ENCODE assay signal across 8 mouse cellular contexts in genomic region chr6:113000666-113001287, GRCm38 (mm10). TPM values are rescaled to one million over a fixed set of nuclear protein-coding genes. Genes with fewer than 3 reads are reported as not detected.
DNase-seq lines count a peak whose midpoint lies in the region; ATAC-seq lines count a peak whose summit lies in the region.

No protein-coding gene starts in this region.

- H3K9ac ChIP-seq in heart, embryonic 15.5 days: peak overlapping the region; percentile 2; the same call in 1 of the 2 replicates
- no peak overlapping the region for H3K9ac ChIP-seq in liver, embryonic 12.5 days
- H3K9ac ChIP-seq in stomach, embryonic 15.5 days: no peak overlapping the region

- H3K36me3 ChIP-seq in forebrain, embryonic 10.5 days (replicated peaks): no peaks in the 10 kb centered on the region
- no peaks in the 10 kb centered on the region for H3K36me3 ChIP-seq in heart, embryonic 15.5 days
- H3K36me3 ChIP-seq in liver, embryonic 12.5 days: no peaks in the 10 kb centered on the region
- H3K36me3 ChIP-seq in stomach, embryonic 15.5 days: no peaks in the 10 kb centered on the region

- no peaks in the 10 kb centered on the region for H3K9me3 ChIP-seq in forebrain, embryonic 10.5 days
- H3K9me3 ChIP-seq in heart, embryonic 15.5 days (replicated peaks): no peaks in the 10 kb centered on the region
- no peaks in the 10 kb centered on the region for H3K9me3 ChIP-seq in liver, embryonic 12.5 days (replicated peaks)
- H3K9me3 ChIP-seq in stomach, embryonic 15.5 days: no peaks in the 10 kb centered on the region

- peak overlapping the region; percentile 47 for H3K4me2 ChIP-seq in heart, embryonic 15.5 days
- peak overlapping the region; percentile 14; the same call in 1 of the 2 replicates for H3K4me2 ChIP-seq in liver, embryonic 12.5 days
- H3K4me2 ChIP-seq in stomach, embryonic 15.5 days: peak overlapping the region; percentile 40; the same call in 1 of the 2 replicates

- peak; percentile 84 for ATAC-seq in CD4-positive, CD25-positive, alpha-beta regulatory T cell, adult 4 months
- peak; percentile 75 for ATAC-seq in heart, embryonic 15.5 days (replicated peaks; ENCODE audit: insufficient number of reproducible peaks, insufficient read depth, low FRiP score, low read depth)
- peak; percentile 59 for ATAC-seq in liver, embryonic 12.5 days
- ATAC-seq in stomach, embryonic 15.5 days (ENCODE audit: insufficient read depth, low FRiP score, low read depth): peak; percentile 69; the same call in 1 of the 2 replicates

- WGBS in forebrain, embryonic 10.5 days: 41% methylated on average over 11 of the region's 11 CpGs
- 33% methylated on average over 11 of the region's 11 CpGs for WGBS in heart, embryonic 15.5 days
- 26% methylated on average over 11 of the region's 11 CpGs for WGBS in liver, embryonic 12.5 days (ENCODE audit: insufficient replicate concordance)
- 26% methylated on average over 11 of the region's 11 CpGs for WGBS in stomach, embryonic 15.5 days

- H3K4me1 ChIP-seq in forebrain, embryonic 10.5 days: peaks cover 10% of the 10 kb centered on the region
- 0 out of 2 replicates have a peak, but pooled peaks cover 3% of the 10 kb centered on the region for H3K4me1 ChIP-seq in heart, embryonic 15.5 days (replicated peaks)
- no peaks in the 10 kb centered on the region for H3K4me1 ChIP-seq in liver, embryonic 12.5 days
- peaks cover 3% of the 10 kb centered on the region; the same call in 1 of the 2 replicates for H3K4me1 ChIP-seq in stomach, embryonic 15.5 days

- H3K4me3 ChIP-seq in forebrain, embryonic 10.5 days: no peak overlapping the region
- H3K4me3 ChIP-seq in heart, embryonic 15.5 days: no peak overlapping the region
- no peak overlapping the region for H3K4me3 ChIP-seq in liver, embryonic 12.5 days
- H3K4me3 ChIP-seq in stomach, embryonic 15.5 days (replicated peaks): no peak overlapping the region

- H3K27ac ChIP-seq in forebrain, embryonic 10.5 days: peak overlapping the region; percentile 77
- no peak overlapping the region for H3K27ac ChIP-seq in heart, embryonic 15.5 days
- H3K27ac ChIP-seq in liver, embryonic 12.5 days: no peak overlapping the region
- no peak overlapping the region for H3K27ac ChIP-seq in stomach, embryonic 15.5 days

- peak; percentile 24 for DNase-seq in c-Kit-negative CD71-positive TER-119-positive erythroid progenitor cells, embryonic 14.5 days (ENCODE audit: low read depth, low spot score)
- DNase-seq in forebrain, embryonic 10.5 days (ENCODE audit: extremely low spot score, low spot score): peak; percentile 84
- DNase-seq in kidney, postnatal 14 days: peak; percentile 90
- peak; percentile 62 to 70 for DNase-seq in natural killer cell, adult 2 months (ENCODE audit: low spot score in 2 of 2)

- no peaks in the 10 kb centered on the region for H3K27me3 ChIP-seq in forebrain, embryonic 10.5 days (ENCODE audit: poor library complexity, severe bottlenecking)
- peaks cover 6% of the 10 kb centered on the region; the same call in 1 of the 2 replicates for H3K27me3 ChIP-seq in heart, embryonic 15.5 days
- H3K27me3 ChIP-seq in liver, embryonic 12.5 days (replicated peaks): 0 out of 2 replicates have a peak, but pooled peaks cover 6% of the 10 kb centered on the region
- H3K27me3 ChIP-seq in stomach, embryonic 15.5 days (replicated peaks): no peaks in the 10 kb centered on the region

RNA-seq across cellular contexts. Expression of gene Thumpd3, which starts 45.2 kb away (rescaled TPM):
- polyA plus RNA-seq in CD4-positive, CD25-positive, alpha-beta regulatory T cell, adult 4 months (2017; shearing (Covaris generic)): 100 to 1,000 TPM in 1 of 2 experiments, 10 to 100 TPM in 1; 76.7 to 104 TPM
- 75.2 and 81.4 TPM in 2 replicates for polyA plus RNA-seq in forebrain, embryonic 10.5 days (2016; fragmentation: Nextera tagmentation; extraction: Ambion mirVana)
- 32.4 and 37.8 TPM in 2 replicates for polyA plus RNA-seq in heart, embryonic 15.5 days (2015; fragmentation: Nextera tagmentation; extraction: Ambion mirVana)
- 53.1 and 57.0 TPM in 2 replicates for polyA plus RNA-seq in liver, embryonic 12.5 days (2016; fragmentation: Nextera tagmentation; extraction: Ambion mirVana)
- polyA plus RNA-seq in stomach, embryonic 15.5 days (2015; fragmentation: Nextera tagmentation; extraction: Ambion mirVana): 52.1 and 52.3 TPM in 2 replicates

RNA-seq across cellular contexts. Expression of gene Srgap3, which starts 53.7 kb away (rescaled TPM):
- polyA plus RNA-seq in CD4-positive, CD25-positive, alpha-beta regulatory T cell, adult 4 months (2017; shearing (Covaris generic)): under 1 TPM; 0.44 to 0.67 TPM
- polyA plus RNA-seq in forebrain, embryonic 10.5 days (2016; fragmentation: Nextera tagmentation; extraction: Ambion mirVana): 14.8 and 16.5 TPM in 2 replicates
- 1.0 and 1.6 TPM in 2 replicates for polyA plus RNA-seq in heart, embryonic 15.5 days (2015; fragmentation: Nextera tagmentation; extraction: Ambion mirVana)
- polyA plus RNA-seq in liver, embryonic 12.5 days (2016; fragmentation: Nextera tagmentation; extraction: Ambion mirVana): 0.85 and 1.3 TPM in 2 replicates
- 5.3 and 6.6 TPM in 2 replicates for polyA plus RNA-seq in stomach, embryonic 15.5 days (2015; fragmentation: Nextera tagmentation; extraction: Ambion mirVana)

Comparison
In these comparisons a context has a peak if more than half of its experiments do, and no peak if none do; other contexts are left out.
1. DNase-seq: peak in every context shown above with its lines; median percentile 90 in kidney, postnatal 14 days; 84 in forebrain, embryonic 10.5 days; 66 in natural killer cell, adult 2 months; 24 in c-Kit-negative CD71-positive TER-119-positive erythroid progenitor cells, embryonic 14.5 days.